Mouse (Mus musculus): ENCODE measurements around the gene Pigr.

DNA sequence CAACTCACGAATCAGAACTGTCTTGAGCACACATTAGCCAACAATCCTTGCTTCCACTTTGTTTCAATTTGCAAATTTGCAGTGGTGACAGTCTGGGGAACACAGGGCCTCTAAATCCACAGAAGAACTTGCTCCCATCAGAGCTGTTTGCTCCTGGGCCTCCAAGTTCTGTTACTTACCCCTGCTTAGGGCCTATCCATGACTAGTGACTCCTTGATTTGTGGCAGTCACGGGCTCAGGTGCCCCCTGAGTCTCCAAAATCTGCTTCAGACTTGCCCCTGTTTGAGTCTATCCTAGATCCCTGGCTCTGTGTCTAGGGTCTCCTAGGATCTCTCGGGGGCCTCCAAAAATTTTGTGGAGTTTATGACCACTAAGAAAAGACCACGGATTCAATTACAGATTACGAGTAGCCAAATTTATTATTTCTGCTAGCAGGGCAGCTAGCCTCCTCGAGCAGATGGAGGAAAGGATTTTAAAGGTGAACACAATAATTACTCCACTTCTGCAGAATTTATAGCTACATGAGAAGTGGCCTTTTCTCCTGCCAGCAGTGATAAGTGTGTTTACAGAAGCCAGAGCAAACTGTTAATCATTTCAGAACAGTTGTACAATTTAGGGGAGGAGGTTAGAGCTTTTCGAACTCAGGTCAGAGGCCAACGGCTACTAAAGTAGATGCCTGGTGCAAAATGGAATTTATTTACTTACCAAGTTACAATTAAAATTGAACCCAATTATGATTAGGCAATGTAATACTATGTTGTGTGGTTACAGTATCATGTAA is 14.3 kb downstream of the Pigr start:
- TF ChIP-seq POLR2A (IDR thresholded peaks at IDR 0.05; ENCODE audit: borderline replicate concordance, extremely low read depth, insufficient read depth, insufficient read length, poor library complexity, severe bottlenecking) (no peak), CTCF (IDR thresholded peaks at IDR 0.05; ENCODE audit: borderline replicate concordance, extremely low read depth, insufficient read depth, insufficient read length) (no peak)

All from brain, embryonic 14.5 days (tissue).